Mouse (Mus musculus) limb, embryonic 14.5 days (tissue): ENCODE results near the gene Gstt1. TPM values are rescaled to one million over a fixed set of nuclear protein-coding genes. Genes with fewer than 3 reads are reported as not detected.

Experiments used
- ATAC-seq: fragments of 200-750 bp; cut with Nextera tagmentation; 2 replicates; pipeline ENCODE4 v1.8.0; 2017; ENCODE audit warnings: low read depth, moderate number of reproducible peaks, moderate TSS enrichment; ENCODE audit not compliant: low FRiP score
- DNase-seq: peaks from one replicate; pipeline ENCODE4 v3.0.0-alpha.2; 2015; ENCODE audit warnings: low spot score
- H3K27ac ChIP-seq: fragments of 300-500 bp; sonication (generic); replicated peaks from 2 replicates; pipeline ENCODE4 v1.5.1; 2014; ENCODE audit warnings: low read depth, mild to moderate bottlenecking, low read length, moderate library complexity, mixed read lengths
- H3K27me3 ChIP-seq: fragments of 300-500 bp; sonication (generic); 2 replicates; pipeline ENCODE4 v1.6.1; 2014; ENCODE audit warnings: low read length, mixed read lengths; ENCODE audit not compliant: control insufficient read depth, insufficient read depth
- H3K36me3 ChIP-seq: fragments of 300-500 bp; sonication (generic); 2 replicates; pipeline ENCODE4 v1.6.1; 2014; ENCODE audit warnings: mild to moderate bottlenecking, low read length, moderate library complexity, mixed read lengths; ENCODE audit not compliant: control insufficient read depth, insufficient read depth
- H3K4me1 ChIP-seq: fragments of 300-500 bp; sonication (generic); 2 replicates; pipeline ENCODE4 v1.6.1; 2014; ENCODE audit warnings: antibody characterized with exemption, low read length, mixed read lengths; ENCODE audit not compliant: control insufficient read depth, insufficient read depth
- H3K4me2 ChIP-seq: fragments of 300-500 bp; sonication (generic); replicated peaks from 2 replicates; pipeline ENCODE4 v1.6.1; 2014; ENCODE audit warnings: low read depth, mild to moderate bottlenecking, low read length, moderate library complexity; ENCODE audit not compliant: severe bottlenecking
- H3K4me3 ChIP-seq: fragments of 300-500 bp; sonication (generic); replicated peaks from 2 replicates; pipeline ENCODE4 v1.5.1; 2014; ENCODE audit warnings: low read length
- H3K9ac ChIP-seq: fragments of 300-500 bp; sonication (generic); 2 replicates; pipeline ENCODE4 v1.6.1; 2014; ENCODE audit warnings: mild to moderate bottlenecking, low read depth, low read length, moderate library complexity; ENCODE audit not compliant: severe bottlenecking
- H3K9me3 ChIP-seq: fragments of 300-500 bp; sonication (generic); 2 replicates; pipeline ENCODE4 v1.6.1; 2016; ENCODE audit warnings: low read length; ENCODE audit not compliant: control insufficient read depth
- POLR2A ChIP-seq: fragments of 200-500 bp; IDR thresholded peaks from 2 replicates; pipeline ENCODE4 v1.8.0; 2012; ENCODE audit warnings: inconsistent platforms, mild to moderate bottlenecking, moderate library complexity, borderline replicate concordance; ENCODE audit not compliant: insufficient read depth, insufficient read length; ENCODE audit errors: extremely low read depth
- WGBS: fragments of 180-500 bp; shearing (Covaris S2); extraction: QIAGEN DNeasy Blood & Tissue Kit; methylation state at CpG from one replicate; pipeline ENCODE4 v1.1.7; 2014; 5-methylcytosine and 5-hydroxymethylcytosine counted together
- polyA plus RNA-seq, 2 experiments: library from polyadenylated mRNA; depleted of rRNA in 1 of 2; stranded (reverse) in 1 of 2; unstranded in 1 of 2; fragments of >200 nt; fragmentation: Nextera tagmentation in 1 of 2; extraction: Ambion mirVana in 1 of 2; gene quantifications; 2 replicates each; pipeline versions ENCODE4 v1.2.1 to v1.2.3; 2012 to 2014

Gstt1 gene
- polyA plus RNA-seq, 2 experiments = 22.3 to 27.0 TPM

DNA sequence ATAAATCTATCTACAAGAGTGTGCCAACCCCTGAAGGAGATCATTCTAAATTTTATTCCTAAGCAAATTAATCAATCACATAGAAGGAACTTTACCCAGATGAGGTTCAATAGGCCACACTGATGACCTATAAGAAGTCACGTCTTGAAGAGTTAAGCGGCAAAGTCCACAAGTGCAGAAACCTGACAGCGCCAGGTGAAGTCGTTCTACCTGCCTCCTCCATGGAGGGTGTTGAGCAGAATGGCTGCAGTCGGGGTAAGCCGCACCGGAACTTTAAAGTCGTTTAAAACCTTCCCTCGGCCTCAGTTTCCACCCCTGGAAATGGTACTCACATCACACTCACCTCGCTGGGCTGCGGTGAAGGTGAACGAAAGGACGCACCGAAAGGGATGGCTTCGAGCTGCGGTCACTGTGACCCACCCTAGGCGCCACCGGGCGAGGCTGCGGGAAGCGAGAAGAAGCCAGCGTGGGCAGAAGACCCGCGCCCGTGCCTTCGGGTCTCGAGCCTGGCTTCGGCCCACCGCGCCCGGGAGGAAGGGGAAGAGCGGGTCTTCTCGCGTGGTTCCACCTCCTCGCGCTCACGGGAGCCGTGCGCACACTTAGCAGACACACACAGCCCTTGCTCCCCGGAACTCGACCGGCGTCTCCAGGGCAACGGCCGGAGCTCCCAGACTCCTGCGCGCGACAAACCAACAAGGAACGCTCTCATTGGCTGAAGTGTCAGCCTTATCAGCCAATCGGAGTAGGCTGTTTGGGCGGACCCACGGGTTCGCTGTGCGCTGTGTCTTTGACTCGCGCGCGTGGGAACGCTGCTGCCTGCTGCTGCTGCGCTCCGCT, 34.5 kb downstream of the Gstt1 start, which contains the start of gene Cabin1:
Gene Cabin1 (minus strand): TSS at position 660 of the 837 bp plus-strand sequence.
- TF ChIP-seq POLR2A = peak; percentile 76; the same call in 1 of the 2 replicates
- no peak within 1 kb of the TSS for H3K27ac ChIP-seq
- H3K36me3 ChIP-seq = peaks cover 5% of the 10 kb centered on the region; the same call in 1 of the 2 replicates
- WGBS = 1% methylated on average over 59 of the region's 61 CpGs
- peak within 1 kb of the TSS; percentile 78 for H3K9ac ChIP-seq
- H3K27me3 ChIP-seq = no peaks in the 10 kb centered on the region
- no peaks in the 10 kb centered on the region for H3K9me3 ChIP-seq
- DNase-seq = peak; percentile 98
- no peaks in the 10 kb centered on the region for H3K4me1 ChIP-seq
- peak; percentile 99 for ATAC-seq
- peak within 1 kb of the TSS; percentile 62 for H3K4me2 ChIP-seq
- peak within 1 kb of the TSS; percentile 57 for H3K4me3 ChIP-seq

DNA sequence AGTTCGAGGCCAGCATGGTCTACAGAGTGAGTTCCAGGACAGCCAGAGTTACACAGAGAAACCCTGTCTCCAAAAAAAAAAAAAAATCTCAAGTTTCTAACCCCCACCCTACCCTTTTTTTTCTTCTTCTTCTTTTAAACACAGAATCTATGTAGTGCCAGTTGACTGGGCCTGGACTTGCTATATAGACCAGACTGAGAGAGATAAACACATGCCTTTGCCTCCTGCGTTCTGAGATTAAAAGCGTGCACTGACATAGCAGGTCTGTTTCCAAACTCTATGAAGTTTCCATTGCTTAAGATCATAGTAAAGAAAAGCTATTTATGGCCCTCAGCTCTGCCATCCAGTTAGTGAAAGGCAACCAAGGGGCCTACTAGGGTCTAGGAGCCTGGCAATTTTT, 36.0 kb downstream of the Gstt1 start:
- no peaks in the 10 kb centered on the region for H3K27me3 ChIP-seq
- no peak for TF ChIP-seq POLR2A
- DNase-seq (no peak), ATAC-seq (no peak)
- H3K36me3 ChIP-seq = peaks cover 14% of the 10 kb centered on the region
- no peaks in the 10 kb centered on the region for H3K4me1 ChIP-seq
- H3K4me3 ChIP-seq = no peak overlapping the region
- 90% methylated on average over 3 of the region's 3 CpGs for WGBS
- H3K4me2 ChIP-seq = no peak overlapping the region
- no peak overlapping the region for H3K9ac ChIP-seq
- H3K27ac ChIP-seq = no peak overlapping the region
- H3K9me3 ChIP-seq = no peaks in the 10 kb centered on the region

GRCm38 (mm10) chr10:75760311-75760710, 38.1 kb downstream of the Gstt1 start:
- Histone ChIP-seq H3K4me2 (no peak overlapping the region), H3K9ac (no peak overlapping the region), H3K4me1 (no peaks in the 10 kb centered on the region), H3K9me3 (no peaks in the 10 kb centered on the region), H3K27ac (no peak overlapping the region), H3K36me3 (peaks cover 17% of the 10 kb centered on the region), H3K4me3 (no peak overlapping the region), H3K27me3 (no peaks in the 10 kb centered on the region)
- 95% methylated on average over 3 of the region's 3 CpGs for WGBS
- DNase-seq (no peak), ATAC-seq (no peak)
- TF ChIP-seq POLR2A = no peak

DNA sequence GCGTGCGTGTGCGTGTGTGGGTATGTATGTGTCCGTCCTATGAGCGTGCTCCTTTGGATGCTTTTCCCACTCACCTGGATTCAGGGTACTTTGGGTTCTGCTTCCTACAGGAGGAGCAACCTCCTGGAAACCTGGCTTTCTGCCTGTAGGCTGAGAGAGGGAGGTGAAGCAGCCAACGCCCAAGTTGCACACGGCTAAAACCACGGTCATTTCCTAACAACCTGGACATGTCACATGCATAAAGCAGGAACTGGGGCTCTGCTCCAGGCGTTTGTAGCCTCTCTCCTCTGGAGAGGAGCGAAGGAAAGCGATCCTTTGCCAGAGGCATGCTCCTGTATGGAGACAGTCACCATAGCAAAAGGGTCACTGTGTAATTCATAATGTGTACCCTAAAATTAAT, 41.7 kb downstream of the Gstt1 start:
- Histone ChIP-seq H3K4me2 (no peak overlapping the region), H3K4me1 (no peaks in the 10 kb centered on the region), H3K27ac (no peak overlapping the region), H3K36me3 (peaks cover 50% of the 10 kb centered on the region), H3K9me3 (no peaks in the 10 kb centered on the region), H3K9ac (no peak overlapping the region), H3K4me3 (no peak overlapping the region), H3K27me3 (no peaks in the 10 kb centered on the region)
- TF ChIP-seq POLR2A = no peak
- DNase-seq = no peak
- ATAC-seq = no peak
- WGBS = 90% methylated on average over 11 of the region's 11 CpGs

DNA sequence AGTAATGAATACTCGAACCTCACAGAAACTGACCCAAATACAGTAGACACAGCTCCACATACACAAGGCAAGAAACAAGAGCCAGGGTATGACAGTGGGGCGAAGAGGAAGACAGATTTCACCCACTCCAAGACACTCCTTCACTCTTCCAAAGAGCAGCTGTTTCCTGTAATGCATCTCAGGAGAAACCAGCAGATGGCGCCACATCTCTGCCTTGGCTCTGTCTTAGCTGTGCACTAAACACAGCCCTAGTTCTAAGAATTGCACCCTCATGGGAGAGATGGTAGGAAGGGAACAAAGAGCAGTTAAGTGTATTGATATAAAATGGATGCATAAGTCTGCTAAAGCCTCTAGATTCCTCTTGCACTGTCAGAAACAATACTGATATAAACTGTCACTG, 54.4 kb downstream of the Gstt1 start:
- H3K9me3 ChIP-seq = no peaks in the 10 kb centered on the region
- no peak overlapping the region for H3K4me2 ChIP-seq
- H3K4me3 ChIP-seq = no peak overlapping the region
- peaks cover 80% of the 10 kb centered on the region for H3K36me3 ChIP-seq
- TF ChIP-seq POLR2A = no peak
- ATAC-seq (peak; percentile 89), DNase-seq (peak; percentile 90)
- WGBS = 42% methylated on average over 3 of the region's 3 CpGs
- no peak overlapping the region for H3K9ac ChIP-seq
- no peak overlapping the region for H3K27ac ChIP-seq
- no peaks in the 10 kb centered on the region for H3K4me1 ChIP-seq
- H3K27me3 ChIP-seq = no peaks in the 10 kb centered on the region
